Mouse (Mus musculus): ENCODE data around the gene 4932429P05Rik. TPM values are rescaled to one million over a fixed set of nuclear protein-coding genes. Genes with fewer than 3 reads are reported as not detected.

4932429P05Rik gene
- not detected in 2 replicates for polyA plus RNA-seq (2014; fragmentation: Nextera tagmentation; extraction: Ambion mirVana)

GRCm38 (mm10) chrX:89751968-89752367 lies at the start of gene 4932429P05Rik:
Gene 4932429P05Rik, plus strand, starts transcription at chrX:89752268.
- Histone ChIP-seq H3K9me3 (ENCODE audit: control insufficient read depth, low read length) (no peaks in the 10 kb centered on the region), H3K27me3 (ENCODE audit: control insufficient read depth, insufficient read depth, low read length) (no peaks in the 10 kb centered on the region), H3K4me2 (ENCODE audit: low read depth, low read length) (no peak within 1 kb of the TSS), H3K27ac (ENCODE audit: low read depth, low read length) (no peak within 1 kb of the TSS), H3K4me1 (ENCODE audit: control insufficient read depth, insufficient read depth, low read length) (no peaks in the 10 kb centered on the region), H3K36me3 (ENCODE audit: control insufficient read depth, insufficient read depth, low read length) (no peaks in the 10 kb centered on the region), H3K9ac (replicated peaks; ENCODE audit: low read depth, low read length) (no peak within 1 kb of the TSS), H3K4me3 (ENCODE audit: low read depth, low read length) (no peak within 1 kb of the TSS)
- ATAC-seq (ENCODE audit: low read depth) = no peak

Other genes with a start within 250 kb of the 4932429P05Rik start
- not detected in 2 replicates for gene 4930415L06Rik, start 180.6 kb downstream of the 4932429P05Rik start, polyA plus RNA-seq (2014; fragmentation: Nextera tagmentation; extraction: Ambion mirVana)

Measured in neural tube, embryonic 14.5 days (tissue).